Mouse (Mus musculus): ENCODE data around the gene Man1a2.
A peak's percentile ranks its signal among the peaks of the same experiment; 100 is the strongest.

The Man1a2 gene

DNA sequence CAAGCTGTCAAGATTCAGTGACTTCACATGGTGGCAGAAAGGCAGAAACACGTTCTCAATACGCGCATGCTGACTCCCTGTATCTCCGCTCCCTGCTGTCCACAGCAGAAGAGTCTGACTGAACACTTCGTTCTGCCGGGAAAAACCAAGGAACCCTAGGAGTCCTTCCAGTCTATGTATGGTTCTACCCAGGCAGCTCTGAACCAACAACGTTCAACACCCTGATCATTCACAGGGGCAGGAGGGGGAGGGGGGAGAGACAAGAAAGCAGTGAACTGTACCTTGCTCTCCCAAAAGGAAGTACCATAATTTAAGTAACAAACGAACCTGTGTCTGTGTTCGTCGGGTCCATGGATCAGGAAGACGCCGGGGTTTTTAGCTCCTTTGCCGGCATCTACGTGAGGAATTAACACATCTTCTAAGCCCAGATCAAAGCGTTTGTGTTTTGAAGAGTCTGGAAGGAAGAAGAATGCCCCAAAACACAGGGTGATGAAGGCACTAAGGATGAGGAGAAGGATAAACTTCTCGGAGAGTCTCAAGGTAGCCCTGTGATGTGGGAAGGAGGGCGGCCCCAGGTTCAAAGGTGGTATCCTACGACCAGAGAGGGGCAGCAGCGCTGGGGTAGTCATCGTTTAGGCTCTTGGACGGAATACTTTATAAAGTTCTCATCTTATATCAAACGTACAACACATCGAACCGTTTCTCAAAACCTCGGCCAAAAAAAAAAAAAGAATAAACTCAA, 898 bp downstream of the Man1a2 start:
- DNase-seq: peak; percentile 46

DNA sequence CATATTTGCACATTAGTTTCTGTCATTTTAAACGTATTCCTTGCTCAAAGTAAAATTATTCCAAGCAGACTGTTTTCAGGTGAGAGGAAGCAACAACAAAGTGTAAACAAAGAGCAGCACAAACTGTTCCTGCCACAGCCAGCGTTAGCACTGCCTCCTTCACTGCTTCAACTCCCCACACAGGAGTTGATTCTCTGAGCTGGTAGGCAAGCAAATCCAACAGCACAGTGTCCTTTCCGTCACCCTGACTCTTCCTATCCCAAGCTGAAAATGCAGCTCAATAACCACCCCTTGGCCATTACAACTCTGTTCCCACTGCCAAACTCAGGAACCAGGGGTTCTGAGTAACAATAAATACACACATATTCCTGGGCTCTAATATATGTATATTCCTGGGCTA, 2.5 kb downstream of the Man1a2 start:
- no peak for DNase-seq

DNA sequence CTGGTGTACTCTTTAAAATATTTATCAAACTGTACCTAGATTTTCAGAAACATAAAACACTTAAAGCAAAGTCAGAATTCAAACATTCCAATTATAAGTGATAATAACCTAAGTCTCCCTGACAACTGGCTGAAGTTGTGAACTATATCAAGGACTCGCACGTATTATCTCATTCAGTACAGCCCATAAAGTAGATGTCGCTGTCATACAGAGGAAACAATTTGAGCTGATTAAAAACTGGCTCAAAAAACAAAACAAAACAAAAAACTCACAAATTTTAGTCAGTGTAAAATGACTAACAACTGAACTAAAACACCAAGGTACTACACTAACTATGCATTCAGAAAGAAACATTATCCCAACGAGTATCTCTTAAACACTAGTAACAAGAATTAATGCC, 3.0 kb downstream of the Man1a2 start:
- no peak for DNase-seq

DNA sequence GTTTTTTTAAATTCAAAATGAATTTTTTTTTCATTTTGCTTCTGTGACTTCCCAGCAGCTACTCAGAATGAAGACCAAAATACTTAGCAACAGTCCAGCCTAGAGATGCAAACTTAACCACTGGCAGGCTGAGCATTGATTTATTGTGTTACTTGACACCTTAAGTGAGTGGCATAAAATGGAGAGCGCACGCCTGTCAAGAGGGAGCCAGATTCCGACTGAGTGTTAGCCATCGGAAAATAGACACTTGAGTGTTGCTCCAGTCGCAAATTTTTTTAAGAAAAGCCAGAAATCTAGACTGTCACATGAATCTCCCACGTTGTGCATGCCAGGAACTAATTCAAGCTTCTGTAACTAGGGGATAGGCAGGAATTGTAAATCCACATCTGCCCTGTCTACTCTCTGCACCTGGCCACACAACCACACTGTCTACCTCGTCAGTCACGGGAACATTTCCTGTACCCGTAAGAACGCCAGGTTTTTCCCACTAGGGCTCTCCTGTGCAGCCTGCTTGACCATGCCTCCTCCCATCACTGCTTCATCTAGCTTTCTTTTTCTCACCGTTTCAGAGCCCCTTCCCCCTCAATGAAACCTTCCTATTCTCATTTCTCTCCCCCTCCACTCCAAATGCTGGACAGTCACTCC, 3.7 kb downstream of the Man1a2 start:
- no peak for DNase-seq

DNA sequence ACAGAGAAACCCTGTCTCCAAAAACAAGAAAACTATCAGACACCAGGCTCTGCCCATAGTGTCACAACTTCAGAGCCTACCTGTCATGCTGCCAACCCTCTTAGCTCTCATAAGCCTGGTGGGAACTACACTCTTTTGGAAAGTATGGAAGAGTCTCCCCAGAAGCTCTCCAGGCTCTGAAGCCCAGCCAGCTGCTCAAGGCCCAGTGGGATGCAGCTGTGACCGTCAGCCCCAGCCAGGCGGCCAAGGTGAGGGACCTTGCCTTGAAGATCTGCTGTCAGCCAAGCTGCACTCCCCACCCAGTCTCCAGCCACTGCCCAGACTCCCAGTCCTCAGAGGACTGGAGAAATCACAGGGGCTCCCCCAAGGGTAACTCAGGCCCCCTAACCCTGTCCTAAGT, 5.1 kb downstream of the Man1a2 start:
- no peak for DNase-seq

DNA sequence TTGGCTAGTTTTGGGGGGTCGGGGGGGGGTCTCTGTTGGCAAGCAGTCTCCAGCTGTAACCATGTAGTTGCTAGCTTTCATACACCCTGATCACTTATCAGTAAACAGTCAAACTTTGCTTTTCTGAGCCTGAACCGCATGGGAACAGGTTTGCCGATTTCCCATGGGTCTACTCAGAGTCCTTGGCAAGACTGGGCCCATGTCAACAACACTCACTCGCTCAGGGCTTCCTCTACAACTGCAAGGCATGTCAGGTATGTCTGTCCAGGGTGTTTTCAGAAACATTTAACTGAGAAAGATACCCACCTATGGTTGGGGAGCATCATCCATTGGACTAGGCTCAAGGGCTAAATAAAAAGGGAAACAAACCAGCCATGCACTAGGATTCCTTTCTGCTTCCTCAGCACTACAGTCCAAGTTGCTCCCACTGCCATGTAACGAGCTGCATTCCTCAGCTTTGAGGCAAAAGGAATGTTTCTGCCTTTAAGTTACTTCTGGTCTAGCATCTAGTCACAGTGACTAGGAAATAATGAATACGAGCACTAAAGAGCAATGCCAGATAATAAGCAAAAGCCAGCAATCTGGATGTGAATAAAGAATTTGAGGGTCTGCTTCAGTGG, 6.2 kb downstream of the Man1a2 start:
- no peak for DNase-seq

DNA sequence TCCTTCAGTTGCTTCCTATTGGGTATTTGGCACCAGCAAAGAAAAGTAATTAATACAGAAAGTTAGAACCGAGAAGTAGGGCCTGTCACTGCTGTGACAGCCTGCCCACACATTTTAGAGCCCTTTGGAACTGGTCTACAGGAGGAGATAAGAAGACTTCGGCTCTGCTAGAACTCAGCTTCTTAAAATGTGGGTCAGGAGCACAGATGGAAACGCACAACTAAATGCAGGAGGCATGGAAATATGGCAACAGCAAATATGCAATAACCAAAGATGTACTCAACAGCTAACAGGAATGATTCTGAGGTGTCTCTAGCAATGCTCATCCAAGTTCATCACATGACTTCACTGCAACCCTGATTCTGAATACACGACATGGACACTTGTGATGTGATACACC, 10.2 kb downstream of the Man1a2 start:
- no peak for DNase-seq

DNA sequence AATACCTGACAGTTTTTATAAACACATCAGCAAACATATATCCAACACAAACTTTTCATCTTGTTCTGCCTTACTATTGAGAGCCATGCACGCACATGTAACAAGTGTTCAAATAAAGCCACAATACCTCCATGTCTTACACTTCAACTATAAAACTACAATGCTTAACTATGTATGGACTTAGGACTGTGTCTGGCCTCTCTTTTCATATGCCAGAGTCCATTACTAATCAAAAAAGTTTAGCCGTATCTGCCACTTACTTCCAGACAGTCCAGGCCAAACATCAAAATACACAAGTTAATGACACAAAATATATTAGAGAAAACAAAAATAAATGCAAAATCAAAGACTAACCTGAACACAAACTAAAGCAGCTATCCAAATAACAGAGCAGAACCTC, 14.9 kb downstream of the Man1a2 start:
- DNase-seq: no peak

DNA sequence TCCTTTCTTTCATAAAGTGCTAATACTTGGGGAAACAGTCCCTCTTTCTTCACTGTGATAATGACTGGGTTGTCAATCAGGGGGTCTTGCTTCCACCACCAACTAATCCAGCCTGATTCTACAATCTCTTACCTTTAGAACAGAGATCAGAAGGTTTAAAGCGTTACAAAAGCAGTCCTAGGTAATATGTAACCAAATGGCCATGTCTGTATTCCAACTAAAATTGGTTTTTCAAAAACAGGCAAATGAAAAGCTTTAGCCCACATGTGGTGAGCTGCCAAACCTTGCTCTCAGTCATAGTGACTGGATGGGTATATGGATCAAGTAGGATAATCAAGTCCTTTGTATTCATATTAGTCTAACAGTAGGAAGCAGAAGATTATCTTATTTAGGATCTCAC, 32.0 kb downstream of the Man1a2 start:
- no peak for DNase-seq

DNA sequence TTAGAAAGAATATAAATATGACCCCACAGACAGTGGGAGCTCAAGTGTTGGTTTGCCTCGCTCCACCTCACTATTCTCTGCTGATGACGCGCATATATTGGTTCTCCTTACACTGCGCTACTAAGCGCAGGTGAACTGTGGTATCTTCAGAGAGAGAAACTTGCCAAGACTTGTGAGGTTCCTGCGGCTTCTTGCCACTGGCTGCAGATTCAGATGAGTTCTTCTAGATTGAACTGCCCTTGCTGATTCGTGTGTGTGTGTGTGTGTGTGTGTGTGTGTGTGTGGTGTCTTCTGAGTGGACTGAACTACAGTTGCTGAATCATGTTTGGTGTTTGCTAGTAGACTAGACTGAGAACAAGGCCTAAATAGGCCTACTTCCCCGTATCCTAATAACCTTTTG, 43.7 kb downstream of the Man1a2 start:
- no peak for DNase-seq

DNA sequence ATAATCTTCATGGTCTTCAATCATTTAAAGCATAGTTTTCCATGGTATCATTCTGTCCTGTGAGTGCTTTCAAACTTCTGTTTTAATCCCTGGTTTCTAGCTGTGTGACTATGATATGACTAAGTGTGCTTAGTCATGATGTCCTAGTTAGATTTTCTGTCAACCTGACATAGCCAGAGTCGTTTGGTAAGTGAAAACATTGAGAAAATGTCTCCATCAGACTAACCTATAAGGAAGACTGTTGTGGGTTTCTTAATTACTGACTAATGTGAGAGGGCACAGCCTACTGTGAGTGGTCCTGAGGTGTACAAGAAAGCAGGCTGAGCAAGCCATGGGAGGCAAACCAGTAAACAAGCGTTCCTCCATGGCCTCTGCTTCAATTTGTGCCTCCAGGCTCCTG, 49.0 kb downstream of the Man1a2 start:
- DNase-seq: no peak

DNA sequence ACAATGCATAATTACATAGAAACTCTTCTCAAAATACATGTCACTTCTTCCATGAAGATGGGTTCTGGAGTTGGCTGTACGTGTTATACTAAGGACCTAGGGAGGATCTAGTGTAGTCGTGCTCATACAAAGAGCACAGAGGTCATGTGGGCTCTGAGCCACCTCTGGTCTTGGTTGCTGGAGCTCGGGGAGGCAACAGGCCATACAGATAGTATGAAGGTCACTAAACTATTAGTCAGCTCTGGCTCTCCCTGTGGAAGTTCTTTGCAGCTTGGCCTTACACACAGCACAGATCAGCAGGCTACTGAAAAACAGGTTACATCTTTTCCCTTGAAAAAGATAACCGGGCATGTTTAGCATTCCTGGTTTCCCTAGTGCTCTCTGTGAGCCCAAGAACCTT, 50.5 kb downstream of the Man1a2 start:
- DNase-seq: no peak

DNA sequence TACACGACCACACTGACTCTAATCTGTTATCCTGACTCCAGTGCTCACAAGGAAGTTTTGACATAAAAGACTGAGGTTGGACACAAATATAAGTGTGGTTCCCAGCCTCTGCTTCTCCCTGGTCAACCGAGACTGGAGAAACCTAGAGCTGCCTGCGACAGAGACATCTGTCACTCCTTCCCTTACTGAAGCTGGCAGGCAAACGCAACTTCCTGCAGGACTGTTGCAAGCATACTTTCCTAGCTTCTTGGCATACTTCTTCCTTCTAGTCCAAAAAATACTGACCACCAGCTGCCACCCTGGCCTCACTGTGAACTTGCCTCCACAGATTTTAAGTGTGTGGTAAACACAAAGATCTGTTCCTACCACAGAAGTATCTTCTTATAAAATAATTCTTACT, 66.8 kb downstream of the Man1a2 start:
- no peak for DNase-seq

DNA sequence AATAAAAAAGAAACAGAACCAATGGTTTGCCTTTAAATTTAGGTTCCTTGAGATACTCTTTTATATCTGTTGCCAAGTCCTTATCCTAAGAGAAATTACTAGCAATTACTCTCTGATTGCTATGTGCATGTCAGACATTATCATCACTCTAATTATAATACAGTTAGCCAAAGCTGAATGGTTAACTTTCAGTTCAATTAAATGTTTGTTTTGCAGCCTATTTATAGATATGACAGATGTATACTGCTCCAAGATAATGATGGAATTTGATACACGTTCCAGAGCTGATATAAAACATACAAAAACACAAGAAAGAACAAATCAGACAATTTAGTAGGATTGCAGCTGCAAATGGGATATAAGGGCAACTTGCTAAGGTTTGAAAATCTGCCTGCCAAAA, 74.4 kb downstream of the Man1a2 start:
- no peak for DNase-seq

DNA sequence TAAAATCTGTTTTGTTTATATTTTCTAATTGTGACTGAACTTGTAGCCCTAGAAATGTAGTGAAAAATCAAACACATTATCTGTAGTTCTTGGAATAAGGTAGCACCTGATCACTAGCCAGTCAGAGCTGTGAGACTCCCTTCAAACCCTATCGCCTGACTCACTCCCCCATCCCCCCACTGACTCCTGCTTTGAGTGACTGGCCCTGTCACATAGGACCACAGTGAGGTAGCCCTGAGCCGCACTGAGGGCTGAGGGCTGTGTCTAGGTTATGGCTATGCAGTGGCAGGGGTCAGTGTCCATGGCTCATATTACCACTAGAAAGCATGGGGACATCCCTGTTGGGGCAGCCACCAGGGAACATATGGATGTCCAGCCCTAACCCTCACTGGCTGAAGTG, 80.8 kb downstream of the Man1a2 start:
- no peak for DNase-seq

DNA sequence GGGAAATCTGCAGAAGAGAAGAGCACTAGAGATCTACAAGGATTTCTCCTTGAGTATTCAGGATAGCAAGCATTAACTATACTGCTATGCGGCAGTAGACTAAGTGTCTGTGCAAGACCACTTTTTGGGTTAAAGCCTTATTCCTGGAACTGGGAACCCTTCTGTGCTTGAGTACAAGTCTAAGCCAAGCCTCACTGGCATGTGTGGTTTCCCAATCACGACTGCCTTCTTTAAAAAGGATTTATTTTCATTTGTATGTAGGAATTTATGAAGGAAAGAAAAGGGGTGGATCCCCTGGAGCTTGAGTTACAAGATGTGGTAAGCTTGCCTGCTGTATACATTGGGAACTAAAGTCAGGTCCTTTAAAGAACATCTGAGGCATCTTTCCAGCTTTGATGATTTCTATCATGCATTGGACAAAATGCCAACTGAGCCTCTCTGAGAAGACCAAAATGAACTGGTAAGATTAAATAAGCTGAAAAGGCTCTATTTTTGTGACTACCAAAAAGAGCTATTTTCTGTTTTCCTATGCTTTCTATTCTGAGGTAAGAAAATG, 86.0 kb downstream of the Man1a2 start:
- DNase-seq: no peak

DNA sequence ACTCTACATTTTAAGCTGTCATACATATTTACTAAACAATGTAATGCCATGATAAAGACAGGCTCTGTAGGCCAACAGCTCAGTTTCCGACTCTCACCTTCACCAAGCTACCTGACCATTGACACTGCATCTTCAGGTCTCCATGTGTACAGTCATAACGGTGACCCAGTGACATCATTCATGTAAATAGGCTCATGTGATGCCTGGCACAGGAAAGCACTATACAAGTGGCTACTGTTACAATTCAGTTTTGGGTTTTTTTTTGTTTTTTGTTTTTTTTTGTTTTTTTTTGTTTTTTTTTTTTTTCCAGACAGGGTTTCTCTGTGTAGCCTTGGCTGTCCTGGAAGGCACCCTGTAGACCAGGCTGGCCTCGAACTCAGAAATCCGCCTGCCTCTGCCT, 94.2 kb downstream of the Man1a2 start:
- DNase-seq: no peak

DNA sequence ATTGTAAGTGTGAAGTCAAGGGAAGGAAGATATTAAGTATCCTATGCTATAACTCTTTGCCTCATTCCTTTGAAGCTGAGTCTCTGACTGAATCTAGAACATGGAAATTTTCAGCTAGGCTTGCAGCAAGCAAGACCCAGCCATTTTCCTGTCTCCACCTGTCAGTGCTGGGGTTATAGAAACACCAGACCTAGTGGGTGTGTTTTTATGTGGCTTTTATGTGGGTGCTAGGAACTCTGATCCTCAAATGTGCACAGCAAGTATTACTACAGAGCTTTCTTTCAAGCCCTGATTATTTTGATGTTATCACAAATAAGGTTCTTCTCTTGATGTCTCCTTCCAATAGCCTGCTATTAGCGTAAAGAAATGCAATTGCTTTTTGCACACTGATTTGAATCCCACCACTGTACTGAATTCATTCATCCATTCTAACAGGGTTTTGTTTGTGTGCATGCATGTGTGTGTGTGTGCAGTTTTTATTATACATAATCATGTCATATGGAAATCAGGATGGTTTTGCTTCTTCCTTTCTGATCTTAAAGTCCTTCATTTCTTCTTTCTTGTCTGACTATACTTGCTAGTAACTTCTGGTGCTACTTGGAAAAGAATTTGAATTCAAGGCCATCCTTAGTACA, 102.5 kb downstream of the Man1a2 start:
- peak; percentile 79 for DNase-seq

DNA sequence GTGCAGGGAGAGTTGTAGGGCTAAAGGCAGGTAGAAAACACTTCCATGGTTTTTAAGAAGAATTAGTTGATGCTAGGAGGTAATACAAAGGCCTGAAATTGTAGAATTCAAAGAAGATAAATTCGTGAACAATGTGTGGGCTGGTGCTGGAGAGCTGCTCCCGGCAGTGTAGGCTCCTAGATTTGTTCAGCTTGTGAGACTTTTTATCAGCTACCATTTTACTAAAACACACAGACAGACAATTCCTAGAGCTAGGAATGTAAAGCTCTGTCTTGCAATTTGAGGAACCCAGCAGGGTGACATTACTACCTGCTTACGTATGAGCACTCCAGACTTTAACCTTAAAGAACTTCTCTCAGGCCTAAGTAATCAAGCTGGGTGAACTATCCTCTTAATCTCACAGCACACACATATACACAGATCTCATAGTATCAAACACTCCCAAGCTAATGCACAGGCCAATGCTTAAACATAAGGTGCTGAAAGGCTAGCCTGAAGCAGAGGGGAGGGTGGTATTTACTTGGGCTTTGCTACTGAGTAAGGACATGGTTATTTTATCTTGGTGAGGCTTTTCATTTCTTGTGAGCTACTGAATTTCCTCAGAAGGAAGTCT, 112.6 kb downstream of the Man1a2 start:
- DNase-seq: no peak

DNA sequence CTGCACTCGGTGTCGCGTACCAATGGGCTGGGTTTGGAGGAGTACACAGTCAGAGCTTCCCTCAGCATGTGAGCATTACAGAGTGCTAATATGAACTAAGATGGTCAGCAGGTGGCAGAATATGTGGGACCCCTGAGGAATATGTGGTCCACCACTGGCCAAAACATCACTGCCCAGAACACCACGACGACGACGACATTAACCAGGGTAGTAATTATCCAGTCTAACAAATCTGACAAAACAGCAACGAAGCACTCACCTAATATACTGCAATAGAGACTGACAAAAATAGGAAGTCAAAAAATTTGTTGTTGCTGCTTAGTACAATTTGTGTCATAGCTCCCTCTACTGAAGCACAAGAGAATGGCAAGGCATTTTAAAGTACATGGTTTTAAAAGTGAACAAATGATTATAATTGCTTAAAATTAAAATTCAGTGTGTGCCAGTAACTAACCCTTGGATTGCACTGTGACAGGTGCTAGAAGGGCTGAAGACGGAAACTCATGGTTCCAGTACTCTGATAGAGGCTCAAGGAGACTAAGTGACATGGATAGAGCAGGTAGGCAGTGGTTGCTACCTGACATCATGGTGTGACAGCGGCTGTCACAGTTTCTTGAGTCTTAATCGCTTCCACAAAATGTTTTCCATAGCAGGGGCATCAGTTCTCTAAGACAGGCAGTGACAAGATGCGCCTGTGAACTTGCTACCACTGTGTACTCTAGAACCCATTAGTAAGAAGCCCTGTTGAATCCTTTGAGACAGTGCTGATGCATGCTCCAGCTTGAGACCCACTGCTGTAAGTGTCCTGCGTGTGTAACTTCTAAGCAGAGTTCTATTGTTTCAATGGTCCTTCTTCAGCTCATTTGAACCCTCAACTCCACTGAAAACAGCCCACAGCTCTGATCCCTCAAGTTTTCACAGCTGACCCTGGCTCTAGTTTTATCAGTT, 116.6 kb downstream of the Man1a2 start:
- peak; percentile 28 for DNase-seq

DNA sequence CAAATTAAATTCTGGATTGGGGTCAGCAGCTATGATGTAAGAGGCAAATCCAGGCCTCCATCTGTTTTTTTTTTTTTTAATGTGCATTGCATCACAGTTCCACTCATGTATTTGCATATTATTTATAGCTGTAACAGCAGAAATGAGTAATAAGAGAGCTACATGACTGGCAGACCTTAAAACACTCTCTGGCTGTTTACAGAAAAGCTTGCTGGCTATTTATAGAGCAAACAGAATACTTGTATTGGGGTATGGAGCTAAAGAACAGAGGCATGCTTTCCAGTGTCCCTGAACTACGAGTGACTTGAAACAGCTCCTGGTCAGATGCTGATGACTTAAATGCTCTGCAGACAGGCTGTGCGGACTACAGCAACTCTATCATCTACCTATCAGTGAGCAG, 121.7 kb downstream of the Man1a2 start:
- DNase-seq: no peak

DNA sequence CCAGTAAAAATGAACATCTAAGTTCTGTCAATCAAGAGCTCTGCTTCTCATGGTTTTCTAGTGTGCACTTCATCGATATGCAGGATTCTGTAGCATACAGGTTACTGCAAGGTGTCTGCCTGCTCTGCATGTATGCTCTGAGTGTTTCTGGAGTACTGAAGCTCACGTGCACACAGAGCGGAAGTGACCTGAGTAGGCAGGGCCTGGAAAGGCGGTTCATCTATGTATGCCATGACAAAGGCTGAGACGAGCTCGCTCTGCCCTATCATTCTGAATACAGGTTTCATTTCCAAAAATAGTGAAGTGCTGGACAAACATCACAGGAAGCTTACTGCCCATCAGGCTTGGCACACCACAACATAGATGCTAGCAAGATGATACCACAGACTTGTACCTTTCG, 122.8 kb downstream of the Man1a2 start:
- no peak for DNase-seq
